ENCODE assay signal across 23 mouse cellular contexts in genomic region chr11:64085888-64086287, GRCm38 (mm10). TPM values are rescaled to one million over a fixed set of nuclear protein-coding genes. Genes with fewer than 3 reads are reported as not detected.
DNase-seq lines count a peak whose midpoint lies in the region; TF ChIP-seq lines count a peak whose summit lies in the region.
"Had no signal": no experiment of that assay in that cellular context is flagged by ENCODE, and none has a peak within 500 bp of the region (broad histone marks: within the 10 kb centered on the region; RNA-seq: fewer than 3 reads in every experiment).

No protein-coding gene starts in this region.

- no peak for TF ChIP-seq POLR2A in thymus, adult 2 months (IDR thresholded peaks at IDR 0.05; ENCODE audit: control insufficient read depth, extremely low read depth, insufficient read depth, low read length, poor library complexity)

- H3K4me3 ChIP-seq in thymus, adult 2 months (ENCODE audit: control insufficient read depth, insufficient read depth, low read length) = no peak overlapping the region
- H3K4me3 ChIP-seq: erythroblast, embryonic 14.5 days; forebrain, embryonic 12.5 days; heart, embryonic 15.5 days; hindbrain, embryonic 12.5 days; left cerebral cortex, adult 2 months; limb, embryonic 12.5 days; liver, embryonic 15.5 days; neural tube, embryonic 12.5 days; stomach, embryonic 15.5 days had no signal

- 41% methylated on average over 5 of the region's 5 CpGs for WGBS in thymus, adult 2 months

- no peaks in the 10 kb centered on the region for H3K36me3 ChIP-seq in thymus, adult 2 months (ENCODE audit: control insufficient read depth, insufficient read depth, low read length)
- H3K36me3 ChIP-seq: forebrain, embryonic 12.5 days; heart, embryonic 15.5 days; hindbrain, embryonic 12.5 days; liver, embryonic 15.5 days; neural tube, embryonic 12.5 days; stomach, embryonic 15.5 days had no signal

- no peak for TF ChIP-seq CTCF in thymus, adult 2 months (IDR thresholded peaks at IDR 0.05; ENCODE audit: borderline replicate concordance, control insufficient read depth, extremely low read depth, insufficient read depth, low read length, poor library complexity)

- H3K27me3 ChIP-seq in thymus, adult 2 months (ENCODE audit: control insufficient read depth, insufficient read depth, low read length) = no peaks in the 10 kb centered on the region
- H3K27me3 ChIP-seq: forebrain, embryonic 12.5 days; heart, embryonic 15.5 days; hindbrain, embryonic 12.5 days; limb, embryonic 12.5 days; liver, embryonic 15.5 days; neural tube, embryonic 12.5 days; stomach, embryonic 15.5 days had no signal

- peak; percentile 18 for DNase-seq in thymus, postnatal 25 days
- DNase-seq in thymus, adult 2 months = no peak
- DNase-seq in T-cell, adult 2 months (ENCODE audit: low spot score) = peak; percentile 39
- DNase-seq in naive thymus-derived CD4-positive, alpha-beta T cell, adult 2 months (ENCODE audit: low read depth) = peak; percentile 68
- DNase-seq in B cell, adult 2 months = no peak
- no peak for DNase-seq in right cerebral cortex, postnatal 36 days (ENCODE audit: low spot score in 2 of 2)
- DNase-seq: adrenal gland, adult 8-10 months; cerebellum, adult 2 months; cerebellum, postnatal 14 days; forebrain, postnatal 0 days; heart, postnatal 36 days; kidney, postnatal 14 days; lung, embryonic 14.5 days had no signal

- H3K27ac ChIP-seq in thymus, adult 2 months (ENCODE audit: control insufficient read depth, insufficient read depth, low read length) = no peak overlapping the region
- H3K27ac ChIP-seq: forebrain, embryonic 12.5 days; heart, embryonic 15.5 days; hindbrain, embryonic 12.5 days; hindbrain, postnatal 0 days; left cerebral cortex, adult 2 months; limb, embryonic 12.5 days; liver, embryonic 15.5 days; neural tube, embryonic 12.5 days; stomach, embryonic 15.5 days had no signal

- no peaks in the 10 kb centered on the region for H3K4me1 ChIP-seq in thymus, adult 2 months (replicated peaks; ENCODE audit: control insufficient read depth, insufficient read depth, low read length)
- H3K4me1 ChIP-seq: heart, embryonic 15.5 days; hindbrain, embryonic 12.5 days; limb, embryonic 12.5 days; liver, embryonic 15.5 days; neural tube, embryonic 12.5 days; stomach, embryonic 15.5 days had no signal

RNA-seq across cellular contexts. Expression of gene Cox10, which starts 6.6 kb away (rescaled TPM):
- 20.2 and 24.2 TPM in 2 replicates for polyA plus RNA-seq in thymus, adult 2 months (2012; rRNA removed)

Comparison
In these comparisons a context has a peak if more than half of its experiments do, and no peak if none do; other contexts are left out.
1. DNase-seq: peak in thymus, postnatal 25 days (single experiment), T-cell, adult 2 months (single experiment) and naive thymus-derived CD4-positive, alpha-beta T cell, adult 2 months (single experiment); none in thymus, adult 2 months (single experiment), B cell, adult 2 months (0 of 2) and right cerebral cortex, postnatal 36 days (0 of 2).